Mouse (Mus musculus) intestine, postnatal 0 days (tissue): ENCODE data around the gene Slc18b1. TPM values are rescaled to one million over a fixed set of nuclear protein-coding genes. Genes with fewer than 3 reads are reported as not detected.
A peak's percentile ranks its signal among the peaks of the same experiment; 100 is the strongest.

Experiments
- ATAC-seq: fragments of 200-750 bp; cut with Nextera tagmentation; 2 replicates; pipeline ENCODE4 v1.8.0; 2017; ENCODE audit warnings: mild to moderate bottlenecking, moderate TSS enrichment, moderate library complexity
- H3K27ac ChIP-seq: fragments of 300-500 bp; sonication (generic); 2 replicates; pipeline ENCODE4 v1.5.1; 2014; ENCODE audit warnings: mild to moderate bottlenecking, low read depth, low read length, moderate library complexity
- H3K27me3 ChIP-seq: fragments of 300-500 bp; sonication (generic); replicated peaks from 2 replicates; pipeline ENCODE4 v1.6.1; 2014; ENCODE audit warnings: low read length, mixed read lengths; ENCODE audit not compliant: control insufficient read depth, insufficient read depth
- H3K36me3 ChIP-seq: fragments of 300-500 bp; sonication (generic); 2 replicates; pipeline ENCODE4 v1.6.1; 2014; ENCODE audit warnings: mild to moderate bottlenecking, moderate library complexity; ENCODE audit not compliant: control insufficient read depth, insufficient read depth
- H3K4me1 ChIP-seq: fragments of 300-500 bp; sonication (generic); replicated peaks from 2 replicates; pipeline ENCODE4 v1.6.1; 2014; ENCODE audit warnings: antibody characterized with exemption, low read length, mixed read lengths; ENCODE audit not compliant: control insufficient read depth, insufficient read depth
- H3K4me2 ChIP-seq: fragments of 300-500 bp; sonication (generic); replicated peaks from 2 replicates; pipeline ENCODE4 v1.6.1; 2014; ENCODE audit warnings: low read depth, mild to moderate bottlenecking, moderate library complexity
- H3K4me3 ChIP-seq: fragments of 300-500 bp; sonication (generic); 2 replicates; pipeline ENCODE4 v1.5.1; 2014; ENCODE audit warnings: low read depth, low read length
- H3K9ac ChIP-seq: fragments of 300-500 bp; sonication (generic); 2 replicates; pipeline ENCODE4 v1.6.1; 2014; ENCODE audit warnings: mild to moderate bottlenecking, low read depth, low read length
- H3K9me3 ChIP-seq: fragments of 300-500 bp; sonication (generic); 2 replicates; pipeline ENCODE4 v1.6.1; 2016; ENCODE audit warnings: mixed run types; ENCODE audit not compliant: control insufficient read depth
- CTCF ChIP-seq: sonication (generic); IDR thresholded peaks from 2 replicates; pipeline ENCODE4 v1.5.1; 2016; ENCODE audit warnings: low read depth, mild to moderate bottlenecking, control low read depth, antibody characterized with exemption, moderate library complexity
- WGBS: fragments of 180-500 bp; shearing (Covaris S2); extraction: QIAGEN DNeasy Blood & Tissue Kit; methylation state at CpG from one replicate; pipeline ENCODE4 v1.1.7; 2014; 5-methylcytosine and 5-hydroxymethylcytosine counted together
- polyA plus RNA-seq: library from polyadenylated mRNA; unstranded; fragments of >200 nt; fragmentation: Nextera tagmentation; extraction: Ambion mirVana; gene quantifications from 2 replicates; pipeline ENCODE4 v1.2.1, GENCODE M21; 2015

The Slc18b1 gene
- polyA plus RNA-seq, 1 experiment from 2014 or later: 12.9 TPM

- ATAC-seq: peak; percentile 99
- peaks cover 7% of the 10 kb centered on the region; the same call in 1 of the 2 replicates for H3K4me1 ChIP-seq
- under 1% methylated on average over 51 of the region's 51 CpGs for WGBS
- H3K9ac ChIP-seq: peak within 1 kb of the TSS; percentile 78
- no peaks in the 10 kb centered on the region for H3K27me3 ChIP-seq
- H3K27ac ChIP-seq: peak within 1 kb of the TSS; percentile 75
- no peaks in the 10 kb centered on the region for H3K9me3 ChIP-seq
- peak within 1 kb of the TSS; percentile 72 for H3K4me3 ChIP-seq
- TF ChIP-seq CTCF: no peak
- peaks cover 23% of the 10 kb centered on the region for H3K36me3 ChIP-seq
- peak within 1 kb of the TSS; percentile 77 for H3K4me2 ChIP-seq
These were observed 9.5 kb upstream of the Slc18b1 start, which contains the start of gene Rps12 for GRCm38 (mm10) chr10:23787062-23787821. Gene Rps12, minus strand, starts transcription at chr10:23787275.

- WGBS: 4% methylated on average over 8 of the region's 8 CpGs
- peaks cover 21% of the 10 kb centered on the region for H3K36me3 ChIP-seq
- H3K4me1 ChIP-seq: peaks cover 7% of the 10 kb centered on the region; the same call in 1 of the 2 replicates
- peak overlapping the region; percentile 72 for H3K4me3 ChIP-seq
- no peaks in the 10 kb centered on the region for H3K9me3 ChIP-seq
- H3K27me3 ChIP-seq: no peaks in the 10 kb centered on the region
- peak overlapping the region; percentile 78 for H3K9ac ChIP-seq
- peak overlapping the region; percentile 75; the same call in 1 of the 2 replicates for H3K27ac ChIP-seq
- TF ChIP-seq CTCF: no peak
- peak overlapping the region; percentile 77 for H3K4me2 ChIP-seq
- no peak for ATAC-seq
These were observed 8.7 kb upstream of the Slc18b1 start for GRCm38 (mm10) chr10:23788056-23788600.

- WGBS: 58% methylated on average over 9 of the region's 9 CpGs
- TF ChIP-seq CTCF: no peak
- Histone ChIP-seq H3K4me1 (no peaks in the 10 kb centered on the region), H3K9me3 (no peaks in the 10 kb centered on the region), H3K36me3 (peaks cover 7% of the 10 kb centered on the region), H3K27ac (peak overlapping the region; percentile 60; the same call in 1 of the 2 replicates), H3K27me3 (no peaks in the 10 kb centered on the region), H3K4me3 (peak overlapping the region; percentile 60; the same call in 1 of the 2 replicates), H3K9ac (peak overlapping the region; percentile 70; the same call in 1 of the 2 replicates), H3K4me2 (peak overlapping the region; percentile 73)
- no peak for ATAC-seq
These were observed 790 bp upstream of the Slc18b1 start for GRCm38 (mm10) chr10:23795871-23796520.

- ATAC-seq: no peak
- no peaks in the 10 kb centered on the region for H3K27me3 ChIP-seq
These were observed 820 bp downstream of the Slc18b1 start for GRCm38 (mm10) chr10:23797606-23798005.

GRCm38 (mm10) chr10:23798142-23798541 lies 1.4 kb downstream of the Slc18b1 start:
- Histone ChIP-seq H3K4me3 (no peak overlapping the region), H3K9me3 (no peaks in the 10 kb centered on the region), H3K9ac (no peak overlapping the region), H3K4me1 (no peaks in the 10 kb centered on the region), H3K36me3 (peaks cover 24% of the 10 kb centered on the region), H3K27ac (peak overlapping the region; percentile 9; the same call in 1 of the 2 replicates), H3K4me2 (peak overlapping the region; percentile 73; the same call in 1 of the 2 replicates), H3K27me3 (no peaks in the 10 kb centered on the region)
- peak; percentile 48 for ATAC-seq
- 73% methylated on average over 1 of the region's 1 CpGs for WGBS
- TF ChIP-seq CTCF: no peak

More at GRCm38 (mm10) chr10:23797606-23798005, 820 bp downstream of the Slc18b1 start:
- Histone ChIP-seq H3K9ac (no peak overlapping the region), H3K27ac (no peak overlapping the region), H3K4me3 (peak overlapping the region; percentile 60), H3K4me2 (peak overlapping the region; percentile 73), H3K36me3 (peaks cover 22% of the 10 kb centered on the region), H3K9me3 (no peaks in the 10 kb centered on the region), H3K4me1 (no peaks in the 10 kb centered on the region)
- 12% methylated on average over 3 of the region's 3 CpGs for WGBS
- TF ChIP-seq CTCF: no peak

GRCm38 (mm10) chr10:23799933-23800332 lies 3.1 kb downstream of the Slc18b1 start:
- Histone ChIP-seq H3K27me3 (no peaks in the 10 kb centered on the region), H3K4me1 (no peaks in the 10 kb centered on the region), H3K36me3 (peaks cover 39% of the 10 kb centered on the region), H3K9ac (no peak overlapping the region), H3K4me3 (no peak overlapping the region), H3K9me3 (no peaks in the 10 kb centered on the region), H3K27ac (no peak overlapping the region), H3K4me2 (no peak overlapping the region)
- peak; percentile 71 for ATAC-seq
- no peak for TF ChIP-seq CTCF
- WGBS: 10% methylated on average over 3 of the region's 3 CpGs
